Mouse (Mus musculus): ENCODE data around the gene Gcn1l1.
"Not testable (repeated sequence)": the region's sequence is repeated elsewhere in the genome, so short reads cannot be mapped to it uniquely, and the experiment has no call there.

Gene Gcn1l1

DNA sequence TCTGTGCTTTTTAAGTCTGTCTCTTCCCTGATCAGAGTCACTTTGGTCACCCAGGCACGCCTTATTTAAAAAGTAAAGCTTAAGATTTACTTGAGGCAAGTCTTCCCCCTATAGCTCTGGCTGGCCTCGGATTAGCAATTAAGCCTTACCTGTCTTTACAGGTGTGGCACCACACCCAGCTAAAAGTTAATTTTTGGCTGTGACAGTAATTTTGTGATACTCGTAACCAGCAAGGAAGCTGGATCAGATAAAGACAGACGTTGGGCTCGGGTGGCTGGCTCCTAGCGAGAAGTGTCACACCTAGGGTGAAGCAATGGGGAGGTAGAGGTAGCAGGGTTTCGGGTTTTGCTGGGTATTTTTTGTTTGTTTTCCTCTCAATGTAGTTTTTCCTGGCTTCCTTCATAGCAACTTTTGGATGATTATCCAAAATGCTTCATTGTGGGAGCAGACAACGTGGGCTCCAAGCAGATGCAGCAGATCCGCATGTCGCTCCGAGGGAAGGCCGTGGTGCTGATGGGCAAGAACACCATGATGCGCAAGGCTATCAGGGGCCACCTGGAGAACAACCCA, 4.6 kb upstream of the Gcn1l1 start:
- no peak for DNase-seq

DNA sequence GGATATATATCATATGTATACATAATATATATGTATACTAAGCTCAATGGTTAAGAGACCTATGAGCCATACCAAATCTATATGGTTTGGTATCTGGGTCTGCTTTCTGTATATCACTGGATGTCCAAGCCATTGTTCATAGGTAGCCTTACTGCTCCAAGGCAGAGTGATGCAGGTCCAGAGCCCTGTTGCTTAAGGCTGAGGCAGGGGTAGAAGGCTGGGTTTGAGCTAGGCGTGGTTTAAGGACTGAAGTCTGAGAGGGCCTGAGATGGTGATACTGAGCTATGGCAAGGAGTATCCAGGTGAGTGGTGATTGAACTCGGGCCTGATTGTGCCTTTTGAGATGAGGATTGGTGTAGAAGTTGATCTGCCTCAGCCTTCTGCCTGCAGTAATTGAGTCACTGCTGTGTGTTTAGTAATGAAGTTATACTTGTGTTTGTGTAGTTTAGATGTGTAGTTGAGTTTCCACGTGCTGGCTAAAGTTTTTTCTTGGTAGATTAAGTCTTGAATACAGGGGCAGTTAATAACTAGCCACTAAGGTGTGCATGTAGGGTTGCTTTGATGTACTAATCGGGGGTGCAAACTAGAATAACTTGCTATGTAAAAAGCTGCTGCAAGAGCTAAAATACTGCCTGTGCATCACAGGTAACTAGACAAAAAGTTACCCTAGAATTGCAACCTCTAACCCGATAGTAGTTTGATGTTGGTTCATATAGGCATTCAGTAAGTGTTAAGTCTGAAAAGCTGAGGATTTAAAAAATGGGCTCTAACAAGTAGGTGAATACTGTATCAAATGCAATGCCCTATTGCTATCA, 1.1 kb upstream of the Gcn1l1 start:
- no peak for DNase-seq

DNA sequence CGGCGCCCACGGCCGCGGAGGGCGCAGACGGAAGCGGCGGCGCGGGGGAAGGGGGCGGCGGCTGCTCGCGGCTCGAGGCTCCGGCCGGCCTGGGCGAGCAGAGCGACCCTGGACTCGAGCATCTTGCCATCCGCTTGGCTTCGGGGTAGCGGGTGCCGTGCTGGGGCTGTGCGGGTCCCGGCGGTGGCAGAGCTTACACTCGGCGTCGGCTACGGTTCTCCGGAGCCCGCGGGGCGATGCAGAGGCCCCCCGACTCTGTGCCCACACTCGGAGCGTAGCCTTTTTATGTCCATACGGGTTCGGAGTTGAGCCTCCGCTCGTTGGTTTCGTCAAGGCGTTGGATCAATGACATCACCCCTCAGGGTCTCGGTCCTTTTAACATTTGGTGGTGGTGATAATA, 349 bp downstream of the Gcn1l1 start:
- DNase-seq, result no peak

DNA sequence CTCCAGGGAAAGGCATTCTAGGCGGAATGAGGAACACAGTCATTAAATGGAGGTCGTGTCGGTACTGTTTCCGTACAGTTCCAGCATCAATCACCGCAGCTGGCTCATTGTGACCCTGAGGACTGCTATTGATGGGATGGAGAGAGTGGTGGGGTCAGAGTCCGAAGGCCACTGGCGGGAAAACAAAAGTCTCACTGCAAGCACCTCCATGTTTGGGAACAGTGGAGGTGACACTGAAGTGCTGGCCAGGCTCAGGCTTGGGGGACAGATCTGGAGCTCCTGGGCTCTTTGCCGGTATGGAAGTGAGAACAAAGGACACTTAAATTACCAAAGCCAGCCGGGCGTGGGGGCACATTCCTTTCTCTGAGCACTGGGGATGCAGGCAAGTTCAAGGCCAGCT, 3.6 kb downstream of the Gcn1l1 start:
- peak; percentile 57 to 68 for DNase-seq

DNA sequence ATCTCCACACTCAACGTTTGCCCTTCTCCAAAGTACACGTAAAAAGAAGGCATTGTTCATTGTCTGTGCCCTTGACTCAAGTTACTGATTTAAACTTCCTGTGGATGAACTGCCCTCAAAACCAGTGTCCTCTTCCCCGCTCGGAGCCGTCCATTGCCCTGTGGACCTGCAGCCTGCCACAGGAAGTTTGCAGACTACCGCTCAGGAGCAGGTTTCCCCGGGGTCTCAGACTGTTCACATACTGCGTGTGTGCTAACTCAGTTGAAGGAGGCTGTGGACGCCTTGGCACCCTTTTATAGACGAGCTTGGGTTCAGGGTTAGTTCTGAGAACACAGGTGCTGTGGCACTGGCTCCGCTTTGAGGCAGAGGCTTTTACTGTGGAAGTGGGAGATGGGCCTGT, 4.3 kb downstream of the Gcn1l1 start:
- DNase-seq, result no peak

DNA sequence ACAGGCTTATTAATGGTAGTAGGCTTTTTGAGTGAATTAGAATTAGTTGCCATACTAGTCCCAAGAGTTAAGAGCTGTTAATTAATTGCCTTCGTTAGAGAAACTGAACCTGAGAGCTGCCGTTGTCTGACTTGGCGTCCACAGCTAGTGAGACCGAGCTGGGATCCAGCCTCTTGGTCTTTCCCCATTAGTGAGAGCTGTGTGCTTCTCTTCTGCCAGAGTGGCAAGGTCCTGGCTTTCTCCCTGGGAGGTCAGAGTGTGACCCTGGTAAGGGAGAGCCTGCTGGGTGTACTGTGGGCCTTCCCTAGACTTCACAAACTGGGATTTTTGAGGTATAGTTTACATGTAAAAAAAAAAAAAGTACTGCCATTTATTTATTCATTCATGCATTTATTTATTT, 4.7 kb downstream of the Gcn1l1 start:
- no peak for DNase-seq

DNA sequence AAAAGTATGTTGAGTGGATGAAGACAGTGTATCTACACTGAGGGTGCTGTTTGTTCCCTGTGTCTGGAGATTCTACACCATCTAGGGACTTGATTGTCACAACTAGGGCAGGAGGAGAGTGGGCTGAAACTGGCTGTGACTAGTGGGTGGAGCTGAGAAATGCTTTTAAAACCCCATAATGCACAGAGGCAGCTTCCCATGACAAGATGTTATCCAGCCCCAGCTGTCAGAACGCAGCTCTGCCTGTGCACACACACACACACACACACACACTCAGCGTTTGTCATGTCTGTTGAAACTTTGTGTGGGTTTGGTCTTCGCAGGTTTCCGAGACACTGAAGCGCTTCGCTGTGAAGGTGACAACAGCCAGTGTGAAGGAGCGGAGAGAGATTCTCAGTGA, 6.0 kb downstream of the Gcn1l1 start:
- no peak for DNase-seq

DNA sequence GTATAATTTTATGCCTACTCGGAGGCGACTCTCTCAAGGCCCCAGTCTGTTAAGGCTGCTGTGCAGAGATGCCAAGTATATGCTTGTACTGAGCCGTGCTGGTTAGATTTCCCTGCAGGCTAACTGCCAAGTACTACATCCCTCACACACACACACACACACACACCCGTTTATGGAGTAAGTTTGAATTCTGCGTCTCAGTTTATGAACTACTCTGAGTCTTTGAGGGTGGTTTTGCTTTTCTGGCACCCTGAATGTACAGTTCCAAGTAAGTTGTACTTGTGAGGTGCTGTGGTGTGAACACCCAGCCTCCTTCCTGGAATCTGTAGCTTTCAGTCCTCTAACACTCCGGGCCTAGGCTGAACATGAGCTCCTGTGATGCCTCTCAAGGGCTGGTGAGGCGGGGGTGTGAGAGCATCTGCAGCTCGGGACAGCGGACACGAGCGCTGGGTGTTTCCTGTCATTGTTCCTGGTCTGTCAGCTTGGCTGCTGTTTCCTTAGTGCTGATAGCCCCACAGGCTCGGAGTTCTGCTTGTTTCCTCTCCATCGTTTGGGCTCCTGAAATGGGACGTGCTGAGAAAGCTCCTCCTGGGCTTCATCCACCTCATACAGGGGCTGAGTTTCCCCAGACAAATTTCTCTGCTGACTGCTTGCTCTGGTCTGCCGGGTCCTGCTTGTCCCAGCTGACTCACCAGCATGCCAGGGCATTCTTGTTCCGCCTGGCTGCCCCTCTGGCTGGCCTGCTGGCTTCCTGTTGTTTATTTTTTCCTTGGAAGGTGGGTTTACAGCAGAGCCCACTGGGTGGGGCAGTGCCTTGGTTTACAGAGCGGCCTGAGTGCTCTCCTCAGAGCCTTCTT, 7.9 kb downstream of the Gcn1l1 start:
- peak; percentile 80 to 82 for DNase-seq

DNA sequence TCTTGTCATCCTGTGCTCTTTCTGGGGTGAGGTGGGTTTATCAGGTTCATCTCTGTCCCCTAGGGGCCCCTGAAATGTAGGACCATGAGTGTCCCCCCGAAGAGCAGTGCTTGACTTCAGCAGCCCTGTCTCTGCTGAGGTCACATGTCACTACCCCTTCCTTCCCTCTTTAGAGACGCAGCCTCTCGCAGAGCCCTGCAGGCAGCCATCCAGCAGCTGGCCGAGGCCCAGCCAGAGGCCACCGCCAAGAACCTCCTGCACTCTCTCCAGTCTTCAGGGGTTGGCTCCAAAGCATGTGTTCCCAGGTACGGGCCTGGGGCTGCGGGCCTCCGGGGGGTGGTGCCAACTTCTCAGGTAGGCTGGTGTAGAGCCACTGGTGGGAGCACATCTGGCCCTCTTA, 9.9 kb downstream of the Gcn1l1 start:
- peak; percentile 71 to 77 for DNase-seq

DNA sequence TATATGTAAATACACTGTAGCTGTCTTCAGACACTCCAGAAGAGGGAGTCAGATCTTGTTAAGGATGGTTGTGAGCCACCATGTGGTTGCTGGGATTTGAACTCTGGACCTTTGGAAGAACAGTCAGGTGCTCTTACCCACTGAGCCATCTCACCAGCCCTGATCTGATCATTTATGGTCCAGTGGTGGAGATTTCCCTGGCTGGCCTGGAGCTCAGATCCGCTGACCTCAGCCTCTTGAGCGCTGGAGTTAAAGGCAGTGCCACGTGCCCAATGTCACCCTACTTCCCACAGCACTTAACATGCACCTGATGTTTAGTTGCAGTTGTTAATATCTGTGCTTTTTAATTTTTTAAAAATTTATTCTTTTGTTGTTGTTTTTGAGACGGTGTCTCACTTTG, 12.6 kb downstream of the Gcn1l1 start:
- not testable (repeated sequence) for DNase-seq

DNA sequence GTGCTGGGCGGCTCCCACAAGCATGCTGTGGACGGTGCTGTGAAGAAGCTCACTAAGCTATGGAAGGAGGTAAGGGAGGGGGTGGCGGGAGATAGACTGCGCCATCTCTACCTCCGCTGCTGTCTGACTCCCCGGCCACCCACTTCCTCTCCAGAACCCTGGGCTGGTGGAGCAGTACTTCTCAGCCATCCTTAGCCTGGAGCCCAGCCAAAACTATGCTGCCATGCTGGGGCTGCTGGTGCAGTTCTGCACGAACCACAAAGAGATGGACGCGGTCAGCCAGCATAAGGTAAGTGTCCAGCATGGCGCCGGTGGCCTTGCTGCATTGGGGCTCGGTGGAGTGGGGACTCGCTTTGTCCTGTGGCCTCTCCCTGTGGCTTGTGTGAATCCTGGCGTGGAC, 13.9 kb downstream of the Gcn1l1 start:
- DNase-seq, result no peak

DNA sequence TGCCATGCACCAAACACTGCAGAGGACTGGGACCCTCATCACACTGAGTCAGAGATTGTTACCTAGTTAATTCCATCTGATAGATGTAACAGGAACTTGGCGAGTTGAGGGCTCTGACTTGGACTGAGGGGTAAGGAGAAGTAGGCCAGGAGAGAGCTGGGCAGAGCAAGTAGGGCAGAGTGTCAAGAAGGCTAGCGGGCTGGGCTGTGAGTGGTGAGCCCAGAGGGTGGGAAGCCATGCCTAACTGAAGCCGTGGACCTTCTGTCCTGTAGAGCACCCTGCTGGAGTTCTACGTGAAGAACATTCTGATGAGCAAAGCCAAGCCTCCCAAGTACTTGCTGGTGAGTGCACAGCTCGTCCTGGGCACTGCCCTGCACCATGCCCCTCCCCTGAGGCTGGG, 14.3 kb downstream of the Gcn1l1 start:
- DNase-seq, result no peak

DNA sequence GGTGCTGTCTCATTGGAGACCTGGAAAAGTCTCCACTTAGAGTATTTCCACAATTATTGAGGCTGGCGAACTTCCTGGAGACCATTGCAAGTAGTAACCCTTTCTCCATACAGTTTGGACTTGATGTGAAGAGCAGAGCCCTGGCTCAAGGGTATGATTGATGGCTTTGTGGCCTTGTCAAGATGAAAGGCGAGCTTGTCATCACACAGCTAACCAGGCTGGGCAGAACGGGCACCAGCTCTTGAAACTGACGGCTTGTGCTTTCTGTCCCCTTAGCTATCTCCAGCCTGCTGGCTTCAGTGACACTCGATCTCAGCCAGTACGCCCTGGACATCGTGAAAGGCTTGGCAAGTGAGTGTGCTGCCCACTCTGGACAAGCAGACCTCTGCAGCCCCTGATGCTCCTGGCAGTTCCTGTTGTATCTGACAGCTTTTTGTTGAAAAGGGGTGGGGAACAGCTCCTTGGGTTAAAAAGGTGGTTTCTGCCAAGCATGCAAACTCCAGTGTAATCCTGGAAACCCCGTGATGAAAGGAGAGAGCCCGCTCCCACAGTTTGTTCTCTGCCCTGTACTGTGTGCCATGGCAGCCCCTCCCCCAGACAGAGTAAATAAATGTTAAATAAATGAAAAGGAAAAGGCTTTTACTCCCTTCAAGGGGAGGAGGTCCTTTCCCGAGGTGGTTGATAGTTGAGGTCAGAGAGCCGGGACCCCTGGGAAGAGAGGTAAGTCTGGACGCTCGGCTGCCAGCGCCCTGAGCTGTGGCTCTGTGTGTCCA, 15.4 kb downstream of the Gcn1l1 start:
- no peak for DNase-seq

DNA sequence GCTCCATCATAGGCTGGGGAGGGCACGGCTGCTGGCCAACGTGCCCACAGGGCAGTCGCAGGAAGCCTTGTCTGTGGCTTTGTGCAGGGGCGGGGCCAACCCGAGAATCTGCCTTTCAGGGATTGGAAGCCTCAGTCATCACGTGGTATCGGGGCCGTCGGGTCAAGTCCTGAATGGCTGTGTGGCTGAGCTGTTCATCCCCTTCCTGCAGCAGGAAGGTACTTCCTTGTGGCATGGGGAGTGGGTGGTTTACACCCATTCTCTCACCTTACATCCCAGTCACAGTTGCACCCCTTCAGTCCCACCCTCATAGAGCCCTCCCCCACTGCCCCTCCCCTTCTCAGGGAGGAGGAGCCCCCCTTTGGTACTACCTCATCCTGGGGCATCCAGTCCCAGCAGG, 16.6 kb downstream of the Gcn1l1 start:
- no peak for DNase-seq

DNA sequence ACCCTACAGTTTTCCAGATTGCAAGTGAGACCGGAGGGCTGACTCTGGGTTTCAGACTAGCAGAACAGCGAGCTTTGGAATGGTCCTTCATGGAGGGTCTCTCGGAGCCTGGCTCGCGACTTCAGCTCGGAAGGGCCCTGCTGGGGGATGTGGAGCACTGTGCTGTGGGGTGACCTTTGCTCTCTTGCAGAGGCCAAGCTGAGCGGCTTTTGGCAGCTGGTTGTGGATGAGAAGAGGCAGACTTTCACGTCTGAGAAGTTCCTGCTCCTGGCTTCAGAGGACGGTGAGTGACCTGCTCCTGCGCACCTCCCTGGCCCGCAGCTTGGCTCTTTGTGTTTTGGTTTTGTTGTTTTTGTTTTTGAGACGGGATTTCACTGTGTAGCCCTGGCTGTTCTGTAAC, 20.6 kb downstream of the Gcn1l1 start:
- peak; percentile 63 to 71 for DNase-seq

DNA sequence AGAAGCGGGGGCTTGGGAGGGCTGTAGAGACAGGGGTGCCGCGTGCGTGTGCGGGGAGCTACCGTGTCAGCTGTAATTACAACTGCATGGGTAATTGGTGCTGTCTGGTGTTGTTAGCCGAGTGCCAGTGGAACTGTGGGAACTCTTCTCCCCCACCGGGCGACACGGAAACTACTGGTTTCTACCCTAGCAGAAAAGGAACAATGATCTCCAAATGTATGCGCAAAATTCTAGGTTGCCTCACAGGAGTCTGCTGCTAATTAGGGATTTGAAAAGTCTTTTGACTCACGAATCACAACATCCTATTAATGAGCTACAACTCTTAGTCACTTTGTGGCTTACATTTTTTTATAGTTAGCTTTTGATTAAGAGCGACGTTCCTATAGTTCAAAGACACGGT, 21.1 kb downstream of the Gcn1l1 start:
- no peak for DNase-seq

DNA sequence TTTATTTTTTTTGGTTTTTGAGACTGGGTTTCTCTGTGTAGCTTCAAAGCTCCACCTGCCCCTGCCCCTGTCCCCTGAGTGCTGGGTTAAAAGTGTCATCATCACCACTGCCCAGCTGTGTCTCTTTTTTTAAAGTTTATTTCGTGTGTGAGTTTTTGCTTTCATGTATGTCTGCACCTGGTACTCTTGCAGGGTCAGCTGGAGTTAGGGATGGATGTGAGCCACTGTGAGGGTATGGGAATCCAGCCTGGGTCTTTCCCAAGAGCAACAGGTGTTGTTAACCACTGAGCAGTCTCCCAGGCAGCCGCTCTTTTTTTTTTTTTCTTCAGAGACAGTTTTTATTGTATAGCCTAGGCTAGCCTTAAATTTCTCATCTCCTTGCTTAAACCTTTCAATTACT, 21.7 kb downstream of the Gcn1l1 start:
- DNase-seq, result no peak

DNA sequence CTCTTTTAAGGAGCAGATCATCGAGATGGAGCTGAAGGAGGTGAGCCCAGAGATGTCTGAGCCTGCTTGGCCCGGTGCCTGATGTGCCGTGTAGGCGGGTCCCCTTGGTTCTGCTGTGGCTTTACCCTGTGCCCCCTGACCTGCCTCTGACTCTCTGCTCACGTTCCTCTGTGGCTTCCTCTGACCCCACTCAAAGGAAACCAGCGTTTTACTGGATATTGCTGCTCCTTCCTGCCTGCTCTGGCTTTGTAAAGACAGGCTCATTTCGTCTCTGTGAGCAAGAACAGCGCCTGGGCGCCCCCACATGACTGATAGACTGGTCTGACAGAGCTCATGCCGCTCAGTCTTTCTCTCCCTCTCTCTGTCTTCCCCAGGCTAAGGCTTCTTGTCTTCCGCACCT, 26.0 kb downstream of the Gcn1l1 start:
- DNase-seq, result no peak

DNA sequence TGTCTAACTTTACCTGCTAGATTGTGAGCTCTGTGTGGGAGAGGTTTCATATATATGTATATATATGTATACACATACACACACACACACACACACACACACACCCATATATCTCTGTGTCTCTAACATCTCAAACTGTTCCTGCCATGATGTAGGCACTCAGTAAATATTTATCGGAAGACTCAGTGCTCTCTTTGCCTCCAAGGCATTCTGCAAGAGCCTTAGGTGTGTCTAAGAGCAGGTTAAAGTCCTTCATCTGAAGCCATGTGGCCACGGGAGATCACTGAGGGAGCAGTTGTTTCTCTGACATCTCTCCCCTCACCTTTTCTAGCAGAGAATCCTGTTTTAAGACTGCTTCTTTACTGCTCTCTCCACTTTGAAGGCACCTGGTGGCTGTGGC, 26.5 kb downstream of the Gcn1l1 start:
- DNase-seq, result no peak

DNA sequence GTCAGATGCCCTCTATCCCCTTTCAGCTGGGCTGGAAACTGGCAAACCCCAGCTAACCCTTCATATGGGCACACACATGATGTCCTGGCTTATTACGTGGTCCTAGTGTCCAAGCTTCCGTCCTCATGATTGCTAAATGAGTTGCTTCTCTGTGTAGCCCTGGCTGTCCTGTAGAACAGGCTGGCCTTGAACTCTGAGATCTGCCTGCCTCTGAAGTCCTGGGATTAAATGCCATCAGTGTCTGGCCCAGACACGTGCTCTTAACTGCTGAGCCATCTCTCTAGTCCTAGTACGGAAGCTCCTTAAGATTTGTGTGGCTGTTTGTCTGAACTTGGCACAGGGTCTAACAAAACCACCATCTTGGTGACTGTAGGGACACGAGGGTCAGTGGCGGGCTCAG, 38.5 kb downstream of the Gcn1l1 start:
- DNase-seq, result no peak

DNA sequence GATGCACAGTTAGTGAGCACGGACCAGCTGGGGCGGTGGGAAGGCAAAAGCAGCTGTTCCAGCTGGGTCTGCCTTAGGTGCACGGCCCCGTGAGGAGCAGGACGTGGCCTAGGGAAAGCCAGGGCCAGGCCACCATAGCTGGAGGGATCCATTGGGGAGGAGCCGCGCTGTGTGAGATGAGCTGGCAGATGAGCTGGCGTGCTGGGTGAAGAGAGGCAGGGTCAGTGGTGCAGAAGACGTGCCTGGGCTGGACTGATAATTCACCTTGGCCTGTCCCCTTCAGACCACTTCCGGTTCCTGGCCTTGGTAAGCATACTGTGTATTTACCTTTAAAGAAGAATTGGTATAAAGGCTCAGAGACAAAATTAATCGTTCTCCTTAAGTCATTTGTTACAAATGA, 46.5 kb downstream of the Gcn1l1 start:
- DNase-seq, result no peak

DNA sequence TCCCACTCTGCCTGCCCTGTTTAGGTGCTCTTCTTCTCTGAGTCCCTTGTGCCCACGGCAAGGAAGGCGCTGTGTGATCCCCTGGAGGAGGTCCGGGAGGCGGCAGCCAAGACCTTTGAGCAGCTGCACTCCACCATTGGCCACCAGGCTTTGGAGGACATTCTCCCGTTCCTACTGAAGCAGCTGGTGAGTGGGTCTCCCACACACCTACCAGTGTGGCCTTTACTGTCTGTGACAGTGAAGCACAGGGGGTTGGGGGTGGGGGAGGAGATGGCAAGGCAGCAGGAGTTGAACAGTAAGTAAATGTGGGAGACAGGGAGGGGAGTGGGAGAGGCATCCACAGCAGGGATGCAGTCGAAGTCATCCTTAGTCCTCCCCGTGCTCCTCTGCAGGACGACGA, 48.3 kb downstream of the Gcn1l1 start:
- DNase-seq, result no peak

DNA sequence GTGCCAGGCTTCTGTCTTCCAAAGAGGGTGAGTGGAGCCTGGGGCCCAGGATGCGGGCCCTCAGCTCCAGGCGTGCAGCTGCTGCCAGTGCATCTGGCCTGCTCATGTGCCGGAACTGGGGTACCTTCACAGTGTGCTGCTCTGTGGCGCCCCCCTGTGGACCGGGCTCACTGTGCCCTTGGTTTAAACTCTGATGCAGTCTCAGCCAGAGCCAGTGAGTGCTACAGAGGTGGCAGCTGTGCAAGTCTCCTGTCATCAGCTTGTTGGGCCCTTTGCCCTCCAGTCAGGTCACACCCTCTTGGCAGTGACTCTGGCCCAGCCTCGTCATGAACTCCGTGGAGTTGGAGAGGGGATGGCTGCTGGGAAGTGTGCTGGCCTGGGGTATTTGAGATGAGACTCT, 49.9 kb downstream of the Gcn1l1 start:
- DNase-seq, result peak in 1 of 2 experiments; percentile 57

Measured in kidney, adult 8-10 months (tissue).